Mouse (Mus musculus) cerebellum, postnatal 25 days (tissue): ENCODE measurements around the gene Hdac9.

Source experiments
- DNase-seq, 2 experiments: peaks; one replicate each; pipeline ENCODE4 v3.0.0; 2021; ENCODE audit warnings: mixed read lengths in 2 of 2

Gene Hdac9

DNA sequence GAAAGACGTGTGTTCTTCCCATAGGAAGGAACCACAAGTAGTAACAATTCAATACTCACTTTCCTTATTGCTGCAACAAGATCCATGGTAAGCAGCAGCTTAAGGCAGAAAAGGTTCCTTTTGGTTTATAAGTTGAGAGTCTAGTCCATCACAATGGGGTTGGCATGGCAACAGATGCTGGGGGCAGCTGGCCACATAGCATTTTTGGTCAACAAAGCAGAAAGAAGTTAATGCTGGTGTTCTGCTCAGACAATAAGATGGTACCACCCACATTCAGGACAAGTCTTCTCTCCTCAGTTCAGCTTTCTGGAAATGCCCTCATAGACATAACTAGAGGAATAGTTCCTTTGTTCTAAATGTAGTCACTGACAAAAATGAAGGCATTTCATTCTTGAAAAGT, at the start of gene Hdac9:
TSS of gene Hdac9 (minus strand) at position 101 of the 400 bp plus-strand sequence.
- DNase-seq: no peak

DNA sequence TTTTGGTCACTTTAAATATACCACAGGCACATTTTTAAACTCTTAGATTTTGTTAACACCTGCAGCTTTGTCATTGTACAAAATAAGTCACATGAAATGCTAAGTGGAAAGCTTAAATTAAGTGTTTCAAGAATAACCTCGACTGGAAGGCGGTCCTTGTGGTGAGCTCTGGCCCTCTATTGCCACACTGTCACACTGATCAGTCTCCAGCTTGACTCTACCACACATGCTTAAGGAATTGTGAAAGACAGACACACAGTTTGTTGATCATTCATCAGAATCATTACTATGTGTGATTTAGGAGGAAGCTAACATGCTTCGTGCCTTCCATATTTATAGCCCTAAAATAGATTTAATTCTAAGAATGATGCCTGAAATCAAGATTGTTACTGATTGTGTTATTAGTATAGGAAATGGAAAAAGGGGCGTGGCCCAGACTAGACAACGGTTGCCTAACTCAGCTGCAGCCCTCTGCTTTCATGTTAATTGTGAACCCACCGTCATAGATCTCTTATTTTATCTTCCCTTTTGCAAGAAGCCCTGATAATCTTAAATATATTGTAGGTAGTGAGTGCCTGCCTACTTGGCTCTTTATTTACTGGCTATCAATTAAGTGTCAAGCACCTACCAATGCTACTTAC, 32.3 kb upstream of the Hdac9 start:
- no peak for DNase-seq

DNA sequence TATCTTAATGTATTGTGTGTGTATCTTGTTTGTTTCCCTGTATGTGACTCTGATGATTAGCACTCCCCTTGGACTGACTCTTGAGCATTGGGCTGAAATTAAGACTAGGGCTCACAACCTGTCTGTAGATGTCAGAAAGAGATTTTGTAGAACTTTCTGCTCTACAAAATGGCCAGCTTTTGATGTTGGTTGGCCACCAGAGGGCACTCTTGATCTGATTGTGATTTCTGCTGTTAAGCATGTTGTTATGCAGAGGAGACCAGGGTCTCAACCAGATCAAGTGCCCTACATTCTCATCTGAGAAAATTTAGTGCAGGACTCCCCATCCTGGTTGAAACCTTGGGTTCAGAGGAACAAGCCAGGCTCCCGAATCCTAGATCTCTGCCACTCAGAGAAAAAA, 21.0 kb upstream of the Hdac9 start:
- DNase-seq: peak in 1 of 2 experiments; percentile 23

DNA sequence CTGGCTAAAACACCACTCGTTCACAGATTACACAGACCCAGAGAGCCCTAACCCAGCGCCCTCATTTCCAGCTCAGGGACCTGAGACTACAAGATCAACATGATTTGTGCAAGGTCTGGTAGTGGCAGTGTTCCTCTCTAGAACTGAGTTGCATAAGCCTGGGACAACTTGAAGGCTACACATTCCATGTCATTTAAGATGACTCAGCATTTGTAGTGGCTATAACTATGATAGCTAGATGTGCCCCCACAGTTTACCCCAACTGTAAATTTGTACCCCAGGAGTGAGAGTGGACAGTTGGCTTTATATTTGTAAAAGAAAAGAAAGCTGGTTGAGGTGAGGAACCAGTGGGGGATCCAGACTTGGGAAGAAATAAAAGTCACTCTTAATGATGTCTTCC, 8.9 kb downstream of the Hdac9 start:
- peak in 1 of 2 experiments; percentile 6 for DNase-seq

DNA sequence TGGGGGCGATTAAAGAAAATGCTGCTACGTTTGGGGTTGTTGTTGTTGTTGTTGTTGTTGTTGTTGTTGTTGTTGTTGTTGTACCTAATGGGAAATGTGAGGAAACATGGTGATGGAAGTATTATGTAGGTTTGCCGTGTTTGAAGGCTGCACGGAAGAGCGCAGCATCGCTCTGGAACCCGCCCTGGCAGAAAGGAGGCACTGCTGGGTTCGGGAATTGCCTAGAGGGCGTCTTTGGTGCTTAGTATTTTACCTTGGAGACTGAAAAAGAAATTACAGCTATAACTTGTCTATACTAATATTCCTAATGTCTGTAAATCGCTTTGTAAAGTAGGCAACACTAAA, 9.4 kb downstream of the Hdac9 start:
- peak in 1 of 2 experiments; percentile 71 for DNase-seq

DNA sequence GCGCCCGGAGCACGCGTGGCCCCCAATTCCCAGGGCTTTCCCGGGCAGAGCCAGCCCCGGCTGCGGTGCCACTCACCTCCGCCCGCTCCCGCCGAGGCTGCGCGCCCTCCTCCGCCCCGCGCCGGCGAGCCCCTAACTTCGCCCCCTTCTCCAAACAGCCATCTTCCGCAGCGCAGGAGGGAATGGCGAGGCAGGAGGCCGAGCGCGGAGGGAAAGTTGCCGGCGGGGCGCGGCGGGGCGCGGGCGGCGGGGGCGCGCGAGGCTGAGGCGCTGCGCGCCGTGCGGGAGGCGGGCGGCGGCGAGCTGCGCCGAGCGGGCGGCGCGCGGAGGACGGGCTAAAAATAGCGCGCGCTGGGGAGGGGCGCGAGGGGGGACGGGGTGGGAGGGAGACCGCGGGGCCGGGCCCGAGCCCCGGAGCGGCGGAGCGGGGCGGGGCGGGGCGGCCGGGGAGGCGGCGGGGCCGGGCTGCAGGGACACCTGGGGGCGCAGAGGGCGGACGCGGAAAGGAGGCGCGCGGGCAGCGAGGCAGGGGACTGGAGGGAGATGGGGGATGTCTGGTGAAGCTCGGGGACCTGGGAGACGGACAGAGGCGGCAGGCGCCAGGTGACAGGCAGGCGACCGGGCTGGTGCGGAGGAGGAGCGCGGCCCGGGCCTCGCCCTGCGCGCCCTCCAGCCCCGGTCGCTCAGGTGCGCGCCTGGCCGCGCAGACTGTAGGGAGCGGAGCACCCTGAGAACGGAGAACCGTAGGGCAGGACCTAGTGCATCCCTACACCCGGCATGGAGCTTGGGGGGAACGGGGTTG, 10.0 kb downstream of the Hdac9 start:
- peak; percentile 80 to 83 for DNase-seq

DNA sequence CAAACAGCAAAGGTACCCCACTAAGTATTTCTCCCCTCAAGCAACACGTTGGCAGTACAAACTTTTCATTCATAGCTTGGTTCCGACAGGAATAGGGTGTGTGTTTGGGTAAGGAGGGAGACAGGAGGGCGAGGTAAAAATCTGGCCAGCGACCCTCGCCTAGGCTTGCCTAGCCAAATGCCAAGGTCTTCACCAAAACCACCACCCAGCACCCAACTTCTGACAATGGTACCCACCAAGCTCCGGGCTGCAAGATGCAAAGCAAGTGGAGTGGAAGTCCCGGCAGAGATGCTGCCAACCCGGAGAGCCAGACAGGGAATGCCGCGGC, 10.6 kb downstream of the Hdac9 start:
- no peak for DNase-seq

DNA sequence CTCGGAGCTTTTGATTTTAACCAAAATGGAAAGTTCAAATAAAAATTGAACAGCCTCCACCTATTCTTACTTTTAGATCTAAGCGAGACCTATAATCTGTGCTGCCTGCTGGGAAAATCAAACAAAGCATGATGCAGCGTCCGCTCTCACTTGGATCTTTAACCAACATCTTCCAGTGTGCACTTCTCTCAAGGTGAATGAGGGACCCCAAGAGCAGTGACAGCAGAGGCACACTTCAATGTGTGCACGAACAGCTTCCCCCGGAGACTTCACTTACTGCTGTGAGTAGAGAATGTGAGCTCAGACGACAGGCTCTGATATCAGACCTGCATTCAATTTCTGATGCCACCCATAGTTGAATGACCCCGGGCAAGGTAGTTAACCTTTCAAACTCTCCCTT, 16.7 kb downstream of the Hdac9 start:
- DNase-seq: no peak

DNA sequence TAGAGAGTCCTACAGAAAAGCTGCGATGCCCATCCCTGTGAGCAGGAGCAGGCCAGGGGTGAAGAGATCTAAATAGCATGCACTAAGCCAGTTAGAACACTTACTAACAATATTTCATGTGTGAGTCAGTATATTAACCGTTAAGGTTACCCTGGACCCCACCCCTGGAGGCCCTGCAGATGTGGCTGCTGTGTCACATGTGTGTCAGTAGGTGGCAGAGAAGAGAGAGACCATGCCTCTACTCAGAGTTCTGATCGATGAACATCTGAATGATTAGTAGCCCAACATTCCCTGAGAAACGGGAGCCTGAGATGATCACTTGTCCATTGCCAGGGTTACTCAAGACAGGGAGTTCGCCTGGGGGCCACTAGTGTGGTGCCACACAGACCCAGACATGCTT, 22.0 kb downstream of the Hdac9 start:
- DNase-seq: no peak

DNA sequence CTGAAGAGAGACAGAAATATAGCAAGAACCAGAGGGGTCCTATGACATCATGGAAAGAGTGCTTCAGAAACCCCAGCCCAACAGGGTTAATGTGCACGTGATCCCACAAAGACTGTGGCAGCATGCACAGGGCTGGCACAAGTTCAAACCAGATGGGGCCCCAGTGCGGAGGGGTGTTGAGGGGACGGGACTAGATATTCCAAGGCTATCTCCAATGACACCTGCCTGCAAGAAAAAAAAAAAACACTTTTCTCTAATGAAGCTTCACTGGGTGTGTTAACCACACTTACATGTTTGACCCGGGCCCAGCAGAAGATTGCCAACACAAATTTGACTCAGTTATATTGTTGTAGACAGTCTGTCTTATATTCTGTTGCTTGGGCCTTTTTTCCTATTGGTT, 28.2 kb downstream of the Hdac9 start:
- no peak for DNase-seq

DNA sequence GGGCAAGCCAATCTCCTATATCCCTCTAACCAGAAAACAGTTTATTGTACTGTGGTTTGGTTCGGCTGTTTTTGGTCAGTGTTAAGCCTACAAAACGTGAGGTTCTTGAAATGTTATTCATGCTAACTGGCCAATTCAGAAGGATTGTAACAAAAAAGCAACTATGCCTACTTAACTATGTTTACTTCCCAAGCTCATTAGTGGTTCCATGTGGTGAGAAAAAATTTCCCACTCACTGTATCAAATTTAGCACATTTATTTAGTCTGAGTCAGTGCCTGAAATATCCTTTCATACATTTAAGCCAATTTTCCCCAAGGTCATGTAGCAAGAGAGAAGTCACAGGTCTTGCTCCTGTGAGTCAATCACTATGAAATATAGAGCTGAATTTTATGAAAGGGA, 42.0 kb downstream of the Hdac9 start:
- no peak for DNase-seq

DNA sequence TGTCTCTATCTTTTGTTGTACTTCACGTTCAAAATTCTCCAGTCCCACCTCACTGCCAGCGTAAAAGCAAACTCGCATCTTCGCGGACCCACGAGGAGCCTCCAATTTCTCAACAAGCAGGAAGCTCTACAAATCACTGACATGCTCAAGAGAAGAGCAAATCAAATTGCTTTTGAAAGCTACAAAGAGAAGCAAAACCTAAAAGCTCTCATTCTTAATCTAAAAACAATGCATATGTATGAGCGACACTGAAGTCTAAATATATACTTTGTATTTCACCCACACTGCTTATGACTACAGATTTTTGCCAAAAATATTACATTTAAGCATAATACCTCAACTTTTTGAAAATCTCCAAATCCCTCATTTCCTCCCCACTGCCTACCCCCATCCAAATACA, 45.9 kb downstream of the Hdac9 start:
- DNase-seq: no peak

DNA sequence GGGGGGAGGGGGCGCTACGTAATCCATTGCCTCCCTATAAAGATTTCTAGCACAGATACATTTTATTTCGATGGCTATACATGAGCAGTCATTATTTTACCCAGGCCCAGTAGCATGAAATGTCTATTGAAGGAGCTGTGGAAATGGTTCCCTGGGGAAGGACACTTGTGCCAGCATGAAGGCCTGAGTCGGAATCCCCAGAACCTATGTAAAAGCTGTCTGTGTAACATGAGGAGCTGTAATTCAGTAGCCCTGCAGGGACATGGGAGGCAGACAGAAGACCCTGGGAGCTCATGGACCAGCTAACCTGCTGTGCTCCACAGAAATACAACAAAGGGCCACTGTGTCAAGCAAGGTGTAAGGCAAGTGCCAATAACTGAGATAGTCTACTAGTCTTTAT, 75.7 kb downstream of the Hdac9 start:
- DNase-seq: no peak

DNA sequence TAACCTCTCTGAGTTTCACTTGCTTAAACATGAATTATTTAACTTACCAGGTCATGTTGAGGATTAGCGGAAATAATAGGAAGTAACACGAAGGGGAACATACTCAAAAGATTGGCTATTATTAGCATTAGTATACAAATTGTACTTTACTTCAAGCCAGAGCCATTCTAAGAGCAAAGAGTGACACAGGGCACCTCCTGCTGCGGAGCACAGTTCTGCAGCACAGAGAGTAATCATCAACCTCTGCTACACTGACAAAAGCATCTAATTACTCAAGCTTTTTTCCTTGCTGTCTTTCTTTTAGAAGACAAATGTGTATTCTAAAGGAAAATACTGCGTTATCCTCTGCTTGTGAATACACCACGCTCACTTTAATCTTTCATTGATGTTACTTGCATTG, 79.6 kb downstream of the Hdac9 start:
- DNase-seq: no peak

DNA sequence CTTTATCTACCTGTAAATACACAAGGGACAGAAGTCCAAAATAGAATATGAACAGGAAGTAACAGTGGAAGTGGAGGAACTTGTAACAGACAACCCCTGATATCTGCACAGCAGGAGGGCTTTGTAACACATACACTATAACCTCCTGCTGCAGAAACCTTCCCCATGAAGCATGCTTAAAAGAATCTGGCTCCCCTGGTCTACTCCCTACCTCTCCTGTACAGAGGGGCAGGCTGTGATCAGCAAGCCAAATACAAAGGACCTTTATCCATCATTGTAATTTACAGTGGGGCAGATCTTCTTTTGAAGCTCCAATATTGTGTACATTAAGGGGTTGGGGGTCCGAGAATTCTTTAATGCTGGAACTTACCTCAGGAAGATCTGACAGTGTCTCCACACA, 80.0 kb downstream of the Hdac9 start:
- DNase-seq: no peak

DNA sequence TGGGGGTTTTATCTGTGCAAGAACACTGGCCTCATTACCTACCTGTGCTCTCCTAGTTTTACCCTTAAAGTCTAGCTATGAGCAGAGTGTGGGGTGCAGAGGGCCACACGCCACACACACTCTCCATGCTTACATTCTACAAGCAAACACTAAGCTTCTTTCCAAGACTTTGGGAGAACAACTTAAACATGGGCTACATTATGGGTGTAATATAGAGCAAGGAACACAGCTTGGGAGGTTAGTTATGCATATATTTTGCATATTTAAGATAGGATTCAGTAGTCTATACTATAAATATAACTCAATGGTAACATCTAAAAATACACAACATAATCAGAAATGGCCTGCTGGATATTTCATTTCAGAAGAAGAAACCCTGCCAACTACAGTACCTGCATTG, 80.8 kb downstream of the Hdac9 start:
- no peak for DNase-seq

DNA sequence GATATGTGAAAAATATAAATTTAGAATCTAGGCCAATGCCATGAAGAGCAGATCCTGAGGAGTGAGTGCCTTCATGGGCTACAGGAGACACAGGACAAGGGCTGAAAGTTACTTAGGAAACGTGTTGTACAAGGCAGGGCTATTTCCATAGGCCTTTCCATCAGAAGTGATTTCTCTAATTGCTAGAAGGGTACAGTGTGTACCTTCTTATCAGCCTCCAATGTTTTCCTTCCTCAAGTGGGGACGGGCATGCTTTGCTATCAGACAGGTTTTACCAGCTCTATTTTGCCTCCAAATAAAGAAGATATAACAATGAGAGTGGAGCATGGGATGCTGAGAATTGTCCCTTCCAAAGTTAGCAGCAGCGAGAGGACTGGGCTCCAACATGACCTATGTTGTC, 81.4 kb downstream of the Hdac9 start:
- no peak for DNase-seq

DNA sequence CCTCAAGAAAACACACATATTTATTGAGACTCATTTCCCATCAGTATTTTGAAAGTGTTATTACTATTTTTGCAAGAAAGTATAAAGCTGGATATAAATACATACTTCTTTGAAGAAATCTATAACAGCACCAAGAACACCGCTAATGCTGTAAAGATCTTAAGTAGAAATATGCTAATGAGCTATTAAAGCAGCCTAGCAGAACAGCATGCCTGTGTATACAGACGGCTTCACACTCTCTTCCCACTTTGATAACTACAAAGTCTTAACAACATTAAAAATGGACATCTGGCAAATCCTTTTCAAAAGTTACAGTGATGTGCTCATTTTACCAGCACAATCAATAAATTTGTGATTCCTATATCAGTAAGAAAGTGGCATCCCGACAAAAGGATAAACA, 88.2 kb downstream of the Hdac9 start:
- DNase-seq: no peak

DNA sequence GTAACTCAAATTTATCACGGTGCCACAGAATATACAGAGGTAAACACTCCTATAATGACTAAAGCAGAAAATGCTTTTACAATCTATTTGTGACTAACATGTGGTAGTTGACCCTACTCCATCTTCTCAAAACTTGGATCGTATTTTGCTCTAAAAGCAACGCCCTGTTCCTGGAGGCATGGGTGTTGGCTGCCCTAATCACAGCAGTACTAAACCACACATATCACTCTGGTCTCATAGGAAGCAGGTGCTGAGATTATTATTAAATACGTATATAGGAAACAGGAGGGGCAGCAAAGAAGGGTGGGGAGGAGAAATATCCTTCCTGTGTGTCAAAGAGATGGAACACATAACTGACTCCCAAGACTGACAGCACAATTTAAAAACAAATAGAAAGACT, 90.0 kb downstream of the Hdac9 start:
- DNase-seq: no peak

DNA sequence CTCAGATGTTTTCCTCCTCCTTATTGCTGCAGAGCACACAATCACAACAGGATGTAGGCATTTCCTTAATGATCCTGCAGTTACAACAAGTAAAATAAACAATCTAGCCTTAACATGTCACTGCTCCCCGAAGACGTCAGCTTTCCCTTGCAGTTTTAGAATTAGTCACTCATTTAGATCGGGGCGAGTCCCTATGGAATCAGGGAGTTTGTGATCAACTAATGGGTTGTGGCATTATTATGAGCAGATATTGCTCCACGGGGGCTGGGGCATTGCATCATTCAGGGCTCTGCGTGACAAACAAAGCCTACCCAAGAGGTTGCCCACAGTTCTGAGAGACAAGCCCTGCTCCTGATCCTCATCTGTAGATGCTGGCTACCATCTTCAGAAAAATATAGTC, 96.7 kb downstream of the Hdac9 start:
- DNase-seq: no peak

DNA sequence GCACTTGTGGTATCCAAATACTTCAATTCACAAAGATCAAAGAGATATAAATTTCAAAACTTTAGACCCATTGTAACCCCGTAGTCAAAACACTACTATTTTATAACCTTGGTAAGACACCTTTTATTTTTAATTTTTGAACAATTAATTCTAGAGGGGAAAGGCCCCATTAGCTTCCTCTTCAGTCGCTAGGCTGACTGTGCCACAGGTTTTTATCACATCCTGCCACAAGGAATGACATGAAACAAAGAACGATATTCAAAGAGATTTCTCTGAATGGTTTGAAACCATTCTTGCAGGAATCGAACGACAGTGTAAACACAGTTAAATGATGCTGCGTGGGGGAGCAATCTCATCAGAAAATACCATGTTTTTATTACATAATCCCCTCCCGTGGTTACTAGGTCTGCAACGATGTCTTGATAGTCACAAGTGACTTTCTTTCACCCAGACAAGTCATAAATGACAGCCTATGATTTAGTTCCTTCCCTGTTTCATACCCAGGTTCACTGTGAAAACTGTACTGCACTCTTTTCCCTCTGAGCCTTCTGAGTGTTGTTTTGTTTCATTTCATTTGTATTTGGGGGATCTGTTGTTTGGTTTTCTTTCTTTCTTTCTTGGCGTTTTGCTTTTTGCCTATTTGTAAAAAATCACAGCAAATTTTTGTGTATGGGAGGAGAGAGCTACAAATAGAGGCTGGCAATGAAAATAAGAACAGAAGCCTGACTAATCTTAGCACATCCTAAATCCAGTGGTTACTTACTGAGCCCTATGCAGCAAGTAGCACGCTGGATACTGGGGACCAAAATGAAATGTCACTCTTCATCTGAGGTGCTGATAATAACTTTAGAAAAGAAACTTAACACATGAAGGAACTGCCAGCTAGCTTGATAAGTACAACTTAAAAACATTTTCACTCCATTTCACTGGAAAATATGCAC, 105.0 kb downstream of the Hdac9 start:
- no peak for DNase-seq

DNA sequence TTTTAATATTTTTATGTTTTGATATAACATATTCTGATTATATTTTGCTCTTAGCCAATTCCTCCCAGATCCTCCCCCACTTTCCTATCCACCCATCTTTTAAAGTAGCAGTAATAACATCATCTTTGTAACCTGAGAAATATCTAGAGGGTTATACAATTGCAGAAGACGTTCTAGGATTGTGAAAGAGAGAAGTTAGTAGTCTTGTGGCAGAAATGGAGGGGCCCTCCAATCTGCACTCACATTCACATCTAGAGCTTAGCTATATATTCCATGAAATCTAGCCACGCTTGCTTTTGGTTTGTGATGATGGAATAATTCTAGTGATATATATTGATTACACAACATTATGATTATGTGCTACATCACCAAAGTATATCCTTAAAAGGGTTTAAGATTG, 106.7 kb downstream of the Hdac9 start:
- DNase-seq: no peak

DNA sequence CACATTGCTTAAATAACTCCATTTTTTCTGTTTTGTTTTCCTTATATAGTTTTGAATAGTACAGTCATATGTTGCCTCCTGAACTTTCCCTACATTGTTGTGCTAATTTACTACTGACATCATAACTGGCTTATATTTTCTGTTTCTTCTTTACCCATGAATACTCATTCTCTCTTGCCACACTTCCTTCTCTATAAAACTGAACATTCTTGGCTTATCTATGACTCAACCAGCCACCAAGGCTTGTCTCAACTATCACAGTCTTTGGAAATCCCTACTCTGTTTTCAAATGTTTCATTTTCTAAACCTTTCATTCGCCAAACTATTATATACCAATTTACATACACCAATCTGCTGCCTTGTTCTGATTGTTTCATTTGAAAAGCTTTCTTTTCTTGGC, 108.7 kb downstream of the Hdac9 start:
- no peak for DNase-seq

DNA sequence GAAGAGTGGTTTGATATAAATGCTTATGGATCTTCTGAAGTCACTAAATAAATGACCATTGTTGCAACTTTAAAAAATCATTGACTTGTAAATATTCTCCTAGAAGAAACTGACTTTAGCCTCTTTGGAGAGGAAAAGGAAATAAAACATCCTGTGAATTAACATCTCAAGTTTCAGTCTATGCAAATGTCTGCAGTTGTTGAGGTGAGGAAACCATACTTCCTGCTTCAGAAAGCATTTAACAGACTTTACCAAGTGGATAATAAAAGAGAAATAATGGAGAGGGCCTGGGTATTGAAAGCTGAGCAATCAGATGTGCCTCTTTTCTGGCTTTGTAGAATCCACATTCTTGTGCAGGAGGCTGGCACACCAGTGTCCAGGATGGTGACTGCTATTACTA, 110.4 kb downstream of the Hdac9 start:
- no peak for DNase-seq
